Mouse (Mus musculus) liver, embryonic 16.5 days (tissue): ENCODE results near the gene Ddx47. TPM values are rescaled to one million over a fixed set of nuclear protein-coding genes. Genes with fewer than 3 reads are reported as not detected.
A peak's percentile ranks its signal among the peaks of the same experiment; 100 is the strongest.

ENCODE experiments used
- ATAC-seq: fragments of 200-750 bp; cut with Nextera tagmentation; 2 replicates; pipeline ENCODE4 v1.8.0; 2017; ENCODE audit warnings: low read depth, mild to moderate bottlenecking, moderate number of reproducible peaks, moderate library complexity
- H3K27ac ChIP-seq: fragments of 300-500 bp; sonication (generic); 2 replicates; pipeline ENCODE4 v1.5.1; 2014; ENCODE audit warnings: mild to moderate bottlenecking, low read length
- H3K27me3 ChIP-seq: fragments of 300-500 bp; sonication (generic); 2 replicates; pipeline ENCODE4 v1.6.1; 2014; ENCODE audit warnings: low read depth, low read length, mixed read lengths; ENCODE audit not compliant: control insufficient read depth, insufficient read depth
- H3K36me3 ChIP-seq: fragments of 300-500 bp; sonication (generic); 2 replicates; pipeline ENCODE4 v1.6.1; 2014; ENCODE audit warnings: mild to moderate bottlenecking; ENCODE audit not compliant: control insufficient read depth, insufficient read depth
- H3K4me1 ChIP-seq: fragments of 300-500 bp; sonication (generic); 2 replicates; pipeline ENCODE4 v1.6.1; 2014; ENCODE audit warnings: low read depth, low read length, mixed read lengths; ENCODE audit not compliant: control insufficient read depth
- H3K4me2 ChIP-seq: fragments of 300-500 bp; sonication (generic); 2 replicates; pipeline ENCODE4 v1.6.1; 2014; ENCODE audit warnings: low read depth, low read length, mixed read lengths
- H3K4me3 ChIP-seq: fragments of 300-500 bp; sonication (generic); 2 replicates; pipeline ENCODE4 v1.5.1; 2014; ENCODE audit warnings: low read depth, mild to moderate bottlenecking, low read length
- H3K9ac ChIP-seq: fragments of 300-500 bp; sonication (generic); 2 replicates; pipeline ENCODE4 v1.6.1; 2014; ENCODE audit warnings: low read depth, low read length
- H3K9me3 ChIP-seq: fragments of 300-500 bp; sonication (generic); replicated peaks from 2 replicates; pipeline ENCODE4 v1.6.1; 2016; ENCODE audit warnings: low read length; ENCODE audit not compliant: control insufficient read depth
- WGBS: fragments of 180-500 bp; shearing (Covaris S2); extraction: QIAGEN DNeasy Blood & Tissue Kit; methylation state at CpG from one replicate; pipeline ENCODE4 v1.1.7; 2014; ENCODE audit not compliant: insufficient replicate concordance; 5-methylcytosine and 5-hydroxymethylcytosine counted together
- polyA plus RNA-seq: library from polyadenylated mRNA; unstranded; fragments of >200 nt; fragmentation: Nextera tagmentation; extraction: Ambion mirVana; gene quantifications from 2 replicates; pipeline ENCODE4 v1.2.1, GENCODE M21; 2015

Gene Ddx47
- polyA plus RNA-seq, 1 experiment from 2014 or later, result 47.9 TPM

GRCm38 (mm10) chr6:135048509-135048908 lies 37.1 kb downstream of the Ddx47 start:
- ATAC-seq, result no peak
- Histone ChIP-seq H3K4me2 (no peak overlapping the region), H3K4me3 (no peak overlapping the region), H3K27me3 (no peaks in the 10 kb centered on the region), H3K27ac (no peak overlapping the region), H3K9ac (no peak overlapping the region), H3K4me1 (no peaks in the 10 kb centered on the region), H3K9me3 (no peaks in the 10 kb centered on the region), H3K36me3 (no peaks in the 10 kb centered on the region)
- WGBS, result 63% methylated on average over 6 of the region's 6 CpGs

GRCm38 (mm10) chr6:135048956-135049355 lies 37.5 kb downstream of the Ddx47 start:
- no peak overlapping the region for H3K27ac ChIP-seq
- no peaks in the 10 kb centered on the region for H3K36me3 ChIP-seq
- WGBS, result 78% methylated on average over 16 of the region's 16 CpGs
- H3K9me3 ChIP-seq, result no peaks in the 10 kb centered on the region
- no peaks in the 10 kb centered on the region for H3K27me3 ChIP-seq
- H3K4me1 ChIP-seq, result no peaks in the 10 kb centered on the region
- no peak overlapping the region for H3K4me2 ChIP-seq
- H3K9ac ChIP-seq, result no peak overlapping the region
- no peak overlapping the region for H3K4me3 ChIP-seq
- no peak for ATAC-seq

- H3K36me3 ChIP-seq, result no peaks in the 10 kb centered on the region
- H3K4me1 ChIP-seq, result no peaks in the 10 kb centered on the region
- no peak for ATAC-seq
- no peak overlapping the region for H3K4me2 ChIP-seq
- no peak overlapping the region for H3K4me3 ChIP-seq
- no peaks in the 10 kb centered on the region for H3K27me3 ChIP-seq
- H3K9me3 ChIP-seq, result no peaks in the 10 kb centered on the region
- WGBS, result 76% methylated on average over 3 of the region's 3 CpGs
- H3K27ac ChIP-seq, result no peak overlapping the region
- no peak overlapping the region for H3K9ac ChIP-seq
These were observed 42.4 kb downstream of the Ddx47 start for GRCm38 (mm10) chr6:135053789-135054188.

GRCm38 (mm10) chr6:135055882-135056281 lies 44.5 kb downstream of the Ddx47 start:
- H3K9ac ChIP-seq, result no peak overlapping the region
- H3K4me1 ChIP-seq, result no peaks in the 10 kb centered on the region
- no peaks in the 10 kb centered on the region for H3K27me3 ChIP-seq
- WGBS, result 42% methylated on average over 4 of the region's 4 CpGs
- H3K4me3 ChIP-seq, result no peak overlapping the region
- ATAC-seq, result no peak
- H3K27ac ChIP-seq, result no peak overlapping the region
- H3K4me2 ChIP-seq, result no peak overlapping the region
- H3K9me3 ChIP-seq, result no peaks in the 10 kb centered on the region
- H3K36me3 ChIP-seq, result no peaks in the 10 kb centered on the region

GRCm38 (mm10) chr6:135060728-135061127 lies 49.3 kb downstream of the Ddx47 start:
- no peak for ATAC-seq
- H3K4me3 ChIP-seq, result no peak overlapping the region
- no peaks in the 10 kb centered on the region for H3K9me3 ChIP-seq
- H3K36me3 ChIP-seq, result no peaks in the 10 kb centered on the region
- no peak overlapping the region for H3K4me2 ChIP-seq
- 66% methylated on average over 4 of the region's 4 CpGs for WGBS
- no peak overlapping the region for H3K27ac ChIP-seq
- no peaks in the 10 kb centered on the region for H3K27me3 ChIP-seq
- H3K9ac ChIP-seq, result no peak overlapping the region
- peaks cover 6% of the 10 kb centered on the region for H3K4me1 ChIP-seq

GRCm38 (mm10) chr6:135064621-135065020 lies 53.2 kb downstream of the Ddx47 start:
- peak overlapping the region; percentile 84; the same call in 1 of the 2 replicates for H3K4me2 ChIP-seq
- no peak overlapping the region for H3K27ac ChIP-seq
- H3K36me3 ChIP-seq, result no peaks in the 10 kb centered on the region
- no peak for ATAC-seq
- H3K9me3 ChIP-seq, result no peaks in the 10 kb centered on the region
- H3K9ac ChIP-seq, result no peak overlapping the region
- WGBS, result 71% methylated on average over 12 of the region's 12 CpGs
- H3K27me3 ChIP-seq, result no peaks in the 10 kb centered on the region; the same call in 1 of the 2 replicates
- no peak overlapping the region for H3K4me3 ChIP-seq
- H3K4me1 ChIP-seq, result peaks cover 6% of the 10 kb centered on the region

GRCm38 (mm10) chr6:135065236-135065957 lies 54.0 kb downstream of the Ddx47 start, which contains the start of gene Gprc5a:
Gene Gprc5a (plus strand): TSS chr6:135065651.
- Histone ChIP-seq H3K4me2 (peak within 1 kb of the TSS; percentile 84), H3K27ac (no peak within 1 kb of the TSS), H3K27me3 (no peaks in the 10 kb centered on the region; the same call in 1 of the 2 replicates), H3K9ac (peak within 1 kb of the TSS; percentile 46; the same call in 1 of the 2 replicates), H3K36me3 (no peaks in the 10 kb centered on the region), H3K4me1 (peaks cover 6% of the 10 kb centered on the region), H3K9me3 (no peaks in the 10 kb centered on the region), H3K4me3 (peak within 1 kb of the TSS; percentile 59)
- peak; percentile 81 for ATAC-seq
- WGBS, result under 1% methylated on average over 44 of the region's 44 CpGs

GRCm38 (mm10) chr6:135066795-135067445 lies 55.5 kb downstream of the Ddx47 start:
- Histone ChIP-seq H3K27me3 (no peaks in the 10 kb centered on the region; the same call in 1 of the 2 replicates), H3K9me3 (no peaks in the 10 kb centered on the region), H3K9ac (no peak overlapping the region), H3K4me1 (peaks cover 6% of the 10 kb centered on the region), H3K36me3 (no peaks in the 10 kb centered on the region), H3K4me2 (no peak overlapping the region), H3K4me3 (no peak overlapping the region), H3K27ac (no peak overlapping the region)
- WGBS, result 61% methylated on average over 6 of the region's 6 CpGs
- ATAC-seq, result no peak

GRCm38 (mm10) chr6:135068221-135068620 lies 56.8 kb downstream of the Ddx47 start:
- H3K36me3 ChIP-seq, result no peaks in the 10 kb centered on the region
- H3K27ac ChIP-seq, result no peak overlapping the region
- no peaks in the 10 kb centered on the region; the same call in 1 of the 2 replicates for H3K27me3 ChIP-seq
- 71% methylated on average over 5 of the region's 5 CpGs for WGBS
- H3K9me3 ChIP-seq, result no peaks in the 10 kb centered on the region
- peaks cover 6% of the 10 kb centered on the region for H3K4me1 ChIP-seq
- no peak overlapping the region for H3K4me2 ChIP-seq
- no peak for ATAC-seq
- H3K4me3 ChIP-seq, result no peak overlapping the region
- no peak overlapping the region for H3K9ac ChIP-seq
